Mouse (Mus musculus): Measurements from ENCODE around the gene B4galnt1.

GRCm38 (mm10) chr10:127183759-127184158 lies 18.7 kb downstream of the B4galnt1 start:
- TF ChIP-seq CTCF (conservative IDR thresholded peaks at IDR 0.05; ENCODE audit: low read length): no peak
- no peak for TF ChIP-seq NANOG (IDR thresholded peaks at IDR 0.05; ENCODE audit: borderline replicate concordance, low read length)
- no peak for TF ChIP-seq POU5F1 (IDR thresholded peaks at IDR 0.05; ENCODE audit: borderline replicate concordance, low read length)

Data from E14TG2a.4 (cell line).